Mouse (Mus musculus) midbrain, embryonic 15.5 days (tissue): ENCODE measurements around the gene Gtf2a1l. TPM values are rescaled to one million over a fixed set of nuclear protein-coding genes. Genes with fewer than 3 reads are reported as not detected.

Source experiments
- ATAC-seq: fragments of 200-750 bp; cut with Nextera tagmentation; replicated peaks from 2 replicates; pipeline ENCODE4 v1.8.0; 2017; ENCODE audit warnings: moderate TSS enrichment
- H3K27ac ChIP-seq: fragments of 300-500 bp; sonication (generic); 2 replicates; pipeline ENCODE4 v1.5.1; 2015; ENCODE audit warnings: mild to moderate bottlenecking, inconsistent platforms
- H3K27me3 ChIP-seq: fragments of 300-500 bp; sonication (generic); replicated peaks from 2 replicates; pipeline ENCODE4 v1.6.1; 2015; ENCODE audit warnings: inconsistent platforms
- H3K36me3 ChIP-seq: fragments of 300-500 bp; sonication (generic); replicated peaks from 2 replicates; pipeline ENCODE4 v1.6.1; 2015; ENCODE audit warnings: inconsistent platforms
- H3K4me1 ChIP-seq: fragments of 300-500 bp; sonication (generic); 2 replicates; pipeline ENCODE4 v1.6.1; 2015; ENCODE audit warnings: inconsistent platforms
- H3K4me2 ChIP-seq: fragments of 300-500 bp; sonication (generic); 2 replicates; pipeline ENCODE4 v1.6.1; 2015; ENCODE audit warnings: inconsistent platforms, mild to moderate bottlenecking, moderate library complexity
- H3K4me3 ChIP-seq: fragments of 300-500 bp; sonication (generic); 2 replicates; pipeline ENCODE4 v1.5.1; 2015; ENCODE audit warnings: mild to moderate bottlenecking, inconsistent platforms
- H3K9ac ChIP-seq: fragments of 300-500 bp; sonication (generic); 2 replicates; pipeline ENCODE4 v1.6.1; 2015; ENCODE audit warnings: mild to moderate bottlenecking, inconsistent platforms
- H3K9me3 ChIP-seq: fragments of 300-500 bp; sonication (generic); 2 replicates; pipeline ENCODE4 v1.6.1; 2016; ENCODE audit warnings: inconsistent platforms
- WGBS: fragments of 180-500 bp; shearing (Covaris S2); methylation state at CpG from one replicate; pipeline ENCODE4 v1.1.7; 2015; ENCODE audit warnings: mixed read lengths; 5-methylcytosine and 5-hydroxymethylcytosine counted together
- polyA plus RNA-seq: library from polyadenylated mRNA; unstranded; fragments of >200 nt; fragmentation: Nextera tagmentation; extraction: Ambion mirVana; gene quantifications from 2 replicates; pipeline ENCODE4 v1.2.1, GENCODE M21; 2015

The Gtf2a1l gene
- polyA plus RNA-seq, 1 experiment from 2014 or later: 0.10 TPM

DNA sequence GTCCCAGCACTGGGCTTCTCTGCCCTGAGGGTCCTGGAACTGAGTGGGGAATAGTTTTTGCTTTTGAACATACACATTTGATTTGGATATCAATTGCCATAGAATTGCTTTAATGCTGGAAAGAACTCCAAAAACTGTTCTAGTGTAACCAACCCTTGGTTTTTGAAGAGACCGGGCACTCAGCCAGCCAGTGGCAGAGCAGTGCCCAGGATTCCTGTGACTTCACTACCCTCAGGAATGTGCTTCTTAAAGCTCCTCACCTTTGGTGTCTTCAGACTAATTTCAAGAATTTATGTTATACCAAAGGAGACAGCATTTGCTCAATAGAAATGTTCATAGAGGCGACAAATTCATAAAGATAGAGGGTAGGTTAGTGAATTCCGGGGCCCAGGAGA, 37.9 kb upstream of the Gtf2a1l start:
- Histone ChIP-seq H3K4me2 (no peak overlapping the region), H3K9me3 (no peaks in the 10 kb centered on the region), H3K4me1 (peaks cover 2% of the 10 kb centered on the region; the same call in 1 of the 2 replicates), H3K4me3 (no peak overlapping the region), H3K27ac (peak overlapping the region; percentile 63), H3K27me3 (no peaks in the 10 kb centered on the region), H3K9ac (no peak overlapping the region), H3K36me3 (no peaks in the 10 kb centered on the region)
- 62% methylated on average over 3 of the region's 3 CpGs for WGBS
- ATAC-seq: no peak

- no peaks in the 10 kb centered on the region for H3K9me3 ChIP-seq
- no peak for ATAC-seq
These were observed 35.8 kb upstream of the Gtf2a1l start for GRCm38 (mm10) chr17:88632631-88633030.

DNA sequence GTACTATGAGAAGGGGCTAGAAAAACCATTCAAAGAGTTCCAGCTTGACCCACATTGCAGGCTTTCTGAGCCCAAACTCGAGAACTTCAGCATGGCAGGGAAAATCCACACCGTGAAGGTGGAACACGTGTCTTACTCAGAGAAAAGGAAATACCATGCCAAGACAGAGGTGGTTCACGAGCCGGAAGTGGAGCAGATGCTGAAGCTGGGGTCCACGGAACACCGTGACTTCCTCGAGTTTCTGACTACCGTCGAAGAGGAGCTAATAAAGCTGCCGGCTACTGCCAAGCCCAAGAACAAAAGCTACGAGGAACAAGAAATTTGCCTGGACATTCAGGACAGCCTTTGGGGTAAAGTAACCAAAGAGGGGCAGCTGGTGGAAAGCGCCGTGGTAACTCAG, 32.4 kb upstream of the Gtf2a1l start:
- Histone ChIP-seq H3K9me3 (no peaks in the 10 kb centered on the region), H3K4me1 (no peaks in the 10 kb centered on the region), H3K4me2 (no peak overlapping the region), H3K9ac (no peak overlapping the region), H3K27ac (no peak overlapping the region), H3K4me3 (no peak overlapping the region), H3K36me3 (no peaks in the 10 kb centered on the region), H3K27me3 (no peaks in the 10 kb centered on the region)
- 89% methylated on average over 14 of the region's 14 CpGs for WGBS
- no peak for ATAC-seq

More at GRCm38 (mm10) chr17:88632631-88633030, 35.8 kb upstream of the Gtf2a1l start:
- H3K4me2 ChIP-seq: no peak overlapping the region
- no peak overlapping the region for H3K4me3 ChIP-seq
- 96% methylated on average over 3 of the region's 3 CpGs for WGBS
- no peaks in the 10 kb centered on the region for H3K27me3 ChIP-seq
- H3K27ac ChIP-seq: no peak overlapping the region
- no peak overlapping the region for H3K9ac ChIP-seq
- peaks cover 2% of the 10 kb centered on the region; the same call in 1 of the 2 replicates for H3K4me1 ChIP-seq
- H3K36me3 ChIP-seq: no peaks in the 10 kb centered on the region

GRCm38 (mm10) chr17:88636587-88636986, 31.9 kb upstream of the Gtf2a1l start:
- no peak overlapping the region for H3K4me3 ChIP-seq
- WGBS: 53% methylated on average over 12 of the region's 12 CpGs
- H3K9ac ChIP-seq: no peak overlapping the region
- H3K27ac ChIP-seq: no peak overlapping the region
- H3K36me3 ChIP-seq: no peaks in the 10 kb centered on the region
- no peaks in the 10 kb centered on the region for H3K4me1 ChIP-seq
- no peak overlapping the region for H3K4me2 ChIP-seq
- no peaks in the 10 kb centered on the region for H3K9me3 ChIP-seq
- H3K27me3 ChIP-seq: no peaks in the 10 kb centered on the region
- ATAC-seq: no peak

- Histone ChIP-seq H3K27ac (no peak overlapping the region), H3K9me3 (no peaks in the 10 kb centered on the region), H3K36me3 (no peaks in the 10 kb centered on the region), H3K4me3 (no peak overlapping the region), H3K4me2 (no peak overlapping the region), H3K27me3 (no peaks in the 10 kb centered on the region), H3K9ac (no peak overlapping the region), H3K4me1 (no peaks in the 10 kb centered on the region)
- ATAC-seq: no peak
- 24% methylated on average over 6 of the region's 6 CpGs for WGBS
These were observed 27.4 kb upstream of the Gtf2a1l start for GRCm38 (mm10) chr17:88641012-88641411.

DNA sequence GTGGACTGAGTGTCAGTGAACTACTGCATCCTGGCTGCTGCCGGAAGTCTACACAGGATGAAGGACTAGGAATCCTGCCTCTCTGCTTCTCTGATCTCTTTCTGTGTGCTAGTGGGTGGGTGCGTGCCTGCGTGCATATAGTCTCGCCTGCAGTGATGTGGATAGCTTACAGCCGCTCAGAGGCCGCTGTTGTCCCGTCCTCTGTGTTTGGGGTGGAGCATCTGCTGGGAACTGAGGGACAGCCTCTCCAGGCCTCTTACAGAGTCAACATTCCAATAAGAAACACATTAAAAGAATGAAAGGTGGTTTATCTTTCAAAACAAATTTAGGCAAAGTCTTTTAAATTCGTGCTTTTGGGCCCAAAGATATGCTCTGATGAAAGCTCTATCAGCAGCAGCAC, 26.6 kb upstream of the Gtf2a1l start:
- no peak for ATAC-seq
- 89% methylated on average over 8 of the region's 8 CpGs for WGBS
- no peak overlapping the region for H3K4me3 ChIP-seq
- H3K9me3 ChIP-seq: no peaks in the 10 kb centered on the region
- no peaks in the 10 kb centered on the region for H3K36me3 ChIP-seq
- H3K27ac ChIP-seq: no peak overlapping the region
- H3K4me1 ChIP-seq: no peaks in the 10 kb centered on the region
- H3K4me2 ChIP-seq: no peak overlapping the region
- H3K27me3 ChIP-seq: no peaks in the 10 kb centered on the region
- no peak overlapping the region for H3K9ac ChIP-seq

DNA sequence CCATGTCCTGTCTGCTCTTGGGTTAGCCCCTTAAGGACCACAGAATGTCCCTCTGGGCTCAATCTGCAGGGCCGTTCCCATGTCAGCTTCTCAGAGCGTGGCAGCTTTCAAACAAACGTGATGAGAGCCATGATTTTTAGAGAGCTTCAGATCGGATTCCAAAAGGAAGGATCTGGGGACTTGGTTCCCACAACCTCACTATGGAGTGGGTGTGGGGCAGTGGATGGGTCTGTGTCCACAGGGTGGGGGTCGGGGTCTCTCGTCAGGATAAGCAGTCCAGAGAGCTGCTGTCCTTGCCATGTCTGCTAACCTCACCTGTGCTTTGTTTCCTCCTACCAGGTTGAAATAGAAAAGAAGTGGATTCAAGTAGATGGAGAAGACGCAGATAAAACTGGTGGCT, 23.6 kb upstream of the Gtf2a1l start:
- Histone ChIP-seq H3K4me1 (no peaks in the 10 kb centered on the region), H3K4me3 (no peak overlapping the region), H3K27ac (no peak overlapping the region), H3K36me3 (no peaks in the 10 kb centered on the region), H3K9ac (no peak overlapping the region), H3K4me2 (no peak overlapping the region), H3K9me3 (no peaks in the 10 kb centered on the region), H3K27me3 (no peaks in the 10 kb centered on the region)
- WGBS: 94% methylated on average over 7 of the region's 7 CpGs
- no peak for ATAC-seq

DNA sequence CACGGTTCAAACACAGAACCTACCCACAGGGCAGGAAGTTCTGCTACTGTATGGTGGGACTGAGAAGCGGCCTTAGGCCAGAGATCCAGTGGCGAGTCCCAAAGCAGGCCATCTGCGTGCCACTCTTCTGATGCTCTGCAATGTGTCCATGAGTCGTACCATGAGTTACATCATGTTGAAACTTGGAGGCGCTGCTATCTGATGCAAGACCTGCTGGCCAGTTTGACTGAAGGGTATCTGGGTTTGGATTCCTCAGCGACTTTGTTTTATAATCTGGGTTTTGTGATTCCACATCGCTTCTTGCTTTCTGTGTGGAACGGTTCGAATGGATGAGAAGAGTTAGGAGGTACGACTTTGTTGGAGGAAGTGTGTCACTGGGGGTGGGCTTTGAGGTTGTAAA, 23.2 kb upstream of the Gtf2a1l start:
- no peak overlapping the region for H3K4me3 ChIP-seq
- no peak overlapping the region for H3K9ac ChIP-seq
- no peak overlapping the region for H3K27ac ChIP-seq
- no peak overlapping the region for H3K4me2 ChIP-seq
- no peaks in the 10 kb centered on the region for H3K27me3 ChIP-seq
- H3K4me1 ChIP-seq: no peaks in the 10 kb centered on the region
- no peak for ATAC-seq
- no peaks in the 10 kb centered on the region for H3K9me3 ChIP-seq
- H3K36me3 ChIP-seq: no peaks in the 10 kb centered on the region
- 87% methylated on average over 11 of the region's 11 CpGs for WGBS

- 95% methylated on average over 3 of the region's 3 CpGs for WGBS
- Histone ChIP-seq H3K9ac (no peak overlapping the region), H3K27ac (no peak overlapping the region), H3K36me3 (no peaks in the 10 kb centered on the region), H3K4me3 (no peak overlapping the region), H3K4me2 (no peak overlapping the region), H3K27me3 (no peaks in the 10 kb centered on the region), H3K4me1 (no peaks in the 10 kb centered on the region), H3K9me3 (no peaks in the 10 kb centered on the region)
- no peak for ATAC-seq
These were observed 21.3 kb upstream of the Gtf2a1l start for GRCm38 (mm10) chr17:88647149-88647548.

DNA sequence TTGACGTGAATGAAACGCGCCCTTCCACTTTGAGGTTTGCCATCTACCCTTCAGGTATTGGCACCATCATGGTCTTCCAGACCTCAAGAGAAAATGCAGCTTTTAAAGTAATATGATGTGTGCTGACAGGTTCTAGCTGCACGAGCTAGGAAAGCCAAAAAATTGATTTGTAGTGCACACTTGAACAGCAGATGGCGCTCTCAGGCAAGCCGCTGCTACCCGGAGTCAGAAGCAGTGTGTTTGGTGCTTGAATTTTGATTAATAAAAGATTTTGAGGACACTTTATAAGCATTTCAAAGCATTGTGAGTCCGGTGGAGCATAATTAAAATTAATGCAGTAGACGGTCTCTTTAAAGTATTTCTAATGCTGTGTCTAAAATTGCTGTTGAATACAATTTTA, 16.4 kb upstream of the Gtf2a1l start:
- peak; percentile 77 for ATAC-seq
- H3K27me3 ChIP-seq: no peaks in the 10 kb centered on the region
- no peaks in the 10 kb centered on the region for H3K36me3 ChIP-seq
- H3K4me3 ChIP-seq: no peak overlapping the region
- H3K4me2 ChIP-seq: no peak overlapping the region
- no peaks in the 10 kb centered on the region for H3K9me3 ChIP-seq
- 5% methylated on average over 9 of the region's 9 CpGs for WGBS
- H3K9ac ChIP-seq: no peak overlapping the region
- H3K27ac ChIP-seq: no peak overlapping the region
- peaks cover 8% of the 10 kb centered on the region for H3K4me1 ChIP-seq

- peaks cover 8% of the 10 kb centered on the region for H3K4me1 ChIP-seq
- H3K27ac ChIP-seq: peak overlapping the region; percentile 71
- peak overlapping the region; percentile 33 for H3K4me2 ChIP-seq
- H3K9ac ChIP-seq: 0 out of 2 replicates have a peak overlapping the region, but pooled peaks have one; percentile 1
- ATAC-seq: peak; percentile 81
- H3K4me3 ChIP-seq: no peak overlapping the region
- WGBS: 17% methylated on average over 21 of the region's 21 CpGs
- H3K9me3 ChIP-seq: no peaks in the 10 kb centered on the region
- no peaks in the 10 kb centered on the region for H3K36me3 ChIP-seq
- no peaks in the 10 kb centered on the region for H3K27me3 ChIP-seq
These were observed 15.6 kb upstream of the Gtf2a1l start for GRCm38 (mm10) chr17:88652702-88653374.

DNA sequence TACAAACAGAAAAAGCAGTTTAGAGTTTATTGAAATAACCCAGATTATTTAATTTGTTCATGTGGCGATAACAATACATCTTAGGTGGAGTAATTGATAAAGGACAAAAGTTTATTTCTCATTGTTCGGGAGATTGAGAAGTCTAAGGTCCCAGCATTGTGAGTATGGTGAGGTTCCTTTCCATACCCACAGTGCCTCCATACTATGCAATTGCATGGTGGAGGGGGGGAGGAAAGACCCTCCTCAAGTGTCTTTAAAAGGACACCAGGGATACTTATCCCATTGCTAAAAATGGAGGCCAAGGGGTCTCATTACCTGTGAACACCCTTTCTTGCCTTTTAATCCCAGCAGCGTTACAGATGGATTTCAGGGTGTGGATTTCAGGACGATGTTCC, 15.1 kb upstream of the Gtf2a1l start:
- Histone ChIP-seq H3K9ac (no peak overlapping the region), H3K36me3 (no peaks in the 10 kb centered on the region), H3K9me3 (no peaks in the 10 kb centered on the region), H3K4me1 (peaks cover 8% of the 10 kb centered on the region), H3K4me3 (no peak overlapping the region), H3K27ac (no peak overlapping the region), H3K4me2 (0 out of 2 replicates have a peak overlapping the region, but pooled peaks have one; percentile 33), H3K27me3 (no peaks in the 10 kb centered on the region)
- 64% methylated on average over 4 of the region's 4 CpGs for WGBS
- ATAC-seq: peak; percentile 41; the same call in 1 of the 2 replicates

DNA sequence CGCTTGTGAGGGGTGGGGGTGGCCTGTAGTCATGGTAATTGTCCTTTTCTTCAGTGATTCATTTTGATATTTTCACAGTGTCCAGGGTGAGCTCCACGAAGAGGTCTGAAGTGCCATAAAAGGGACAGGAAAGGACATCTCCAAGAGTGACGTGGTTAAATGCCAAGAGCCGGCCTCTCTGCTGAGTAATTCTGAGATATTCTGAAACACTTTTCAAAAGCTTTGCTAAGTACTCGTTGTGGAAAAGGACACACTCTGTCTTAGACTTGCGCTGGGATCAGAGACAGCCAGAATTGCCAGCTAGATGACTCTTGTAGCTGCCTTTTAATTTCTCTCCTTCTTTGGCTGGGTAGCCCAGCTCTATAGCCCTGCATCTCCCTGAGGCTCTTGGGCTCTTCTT, 9.9 kb upstream of the Gtf2a1l start:
- Histone ChIP-seq H3K27ac (no peak overlapping the region), H3K4me1 (0 out of 2 replicates have a peak, but pooled peaks cover 2% of the 10 kb centered on the region), H3K27me3 (no peaks in the 10 kb centered on the region), H3K4me2 (no peak overlapping the region), H3K4me3 (no peak overlapping the region), H3K9me3 (no peaks in the 10 kb centered on the region), H3K9ac (no peak overlapping the region), H3K36me3 (no peaks in the 10 kb centered on the region)
- WGBS: 71% methylated on average over 6 of the region's 6 CpGs
- ATAC-seq: no peak
